Mouse (Mus musculus) liver, postnatal 0 days (tissue): Measurements from ENCODE around the gene Klhl22.

Experiments used
- CTCF ChIP-seq: sonication (generic); IDR thresholded peaks from 2 replicates; pipeline ENCODE4 v1.5.1; 2016; ENCODE audit warnings: antibody characterized with exemption, low read depth
- EP300 ChIP-seq: IDR thresholded peaks from 2 replicates; pipeline ENCODE4 v1.6.1; 2016; ENCODE audit warnings: antibody characterized with exemption, low read depth, mild to moderate bottlenecking

DNA sequence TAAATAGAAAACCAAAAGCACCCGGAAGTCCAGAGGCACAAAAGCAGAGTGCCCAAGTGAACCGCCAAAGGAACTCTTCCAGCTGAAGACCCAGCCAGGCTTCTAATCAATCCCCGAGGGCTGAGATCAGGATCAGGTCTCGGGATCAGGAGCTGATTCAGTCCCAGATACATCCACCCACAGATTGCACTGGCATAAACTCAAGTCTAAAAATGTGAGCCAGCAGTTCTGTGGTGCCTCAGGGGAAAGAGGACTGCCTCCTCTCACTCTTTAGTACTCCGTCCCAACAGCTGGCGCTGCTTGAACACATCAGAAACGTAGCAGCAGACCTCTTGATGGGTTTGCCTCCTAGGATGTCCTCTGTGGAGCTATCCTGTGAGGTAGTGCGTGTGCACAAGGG is 57.1 kb downstream of the Klhl22 start:
- no peak for TF ChIP-seq CTCF
- no peak for TF ChIP-seq EP300
